Mouse (Mus musculus): Measurements from ENCODE around the gene Krtap5-5. TPM values are rescaled to one million over a fixed set of nuclear protein-coding genes. Genes with fewer than 3 reads are reported as not detected.

Krtap5-5 gene
- not detected for polyA plus RNA-seq (2014; fragmentation: Illumina TruSeq; extraction: RNeasy Lipid Tissue Mini Kit (QIAGEN cat#74804); ENCODE audit: insufficient read depth, low read depth, low replicate concordance)

GRCm38 (mm10) chr7:142229871-142230270 is at the start of gene Krtap5-5:
Gene Krtap5-5 (minus strand): TSS chr7:142229971.

GRCm38 (mm10) chr7:142274263-142274662 is 44.5 kb upstream of the Krtap5-5 start, which contains the start of gene Gm4559:
Gene Gm4559 (minus strand): TSS chr7:142274363.

GRCm38 (mm10) chr7:142258254-142258653 is 28.5 kb upstream of the Krtap5-5 start, which contains the start of gene Gm2431:
Gene Gm2431 (minus strand): TSS chr7:142258354.

GRCm38 (mm10) chr7:142240978-142241377 is 11.2 kb upstream of the Krtap5-5 start, which contains the start of gene Gm40460:
Gene Gm40460 (minus strand): TSS chr7:142241078.

GRCm38 (mm10) chr7:142211559-142211958 is 18.2 kb downstream of the Krtap5-5 start, which contains the start of gene Gm7579:
Gene Gm7579 (plus strand): TSS chr7:142211859.

GRCm38 (mm10) chr7:142201064-142201463 is 28.7 kb downstream of the Krtap5-5 start, which contains the start of gene Krtap5-3:
Gene Krtap5-3 (plus strand): TSS chr7:142201364.

GRCm38 (mm10) chr7:142190289-142190688 is 39.5 kb downstream of the Krtap5-5 start, which contains the start of gene Gm10153:
Gene Gm10153 (minus strand): TSS chr7:142190389.

Other genes with a start within 250 kb of the Krtap5-5 start
- 60.9 TPM for gene Mob2, start 168.9 kb downstream of the Krtap5-5 start, polyA plus RNA-seq (2014; fragmentation: Illumina TruSeq; extraction: RNeasy Lipid Tissue Mini Kit (QIAGEN cat#74804); ENCODE audit: insufficient read depth, low read depth, low replicate concordance)
- 10.8 TPM for gene Dusp8, start 134.1 kb downstream of the Krtap5-5 start, polyA plus RNA-seq (2014; fragmentation: Illumina TruSeq; extraction: RNeasy Lipid Tissue Mini Kit (QIAGEN cat#74804); ENCODE audit: insufficient read depth, low read depth, low replicate concordance)
- gene Gm45618, start 109.2 kb downstream of the Krtap5-5 start, polyA plus RNA-seq (2014; fragmentation: Illumina TruSeq; extraction: RNeasy Lipid Tissue Mini Kit (QIAGEN cat#74804); ENCODE audit: insufficient read depth, low read depth, low replicate concordance), result not detected
- gene Gm39115, start 93.9 kb downstream of the Krtap5-5 start, polyA plus RNA-seq (2014; fragmentation: Illumina TruSeq; extraction: RNeasy Lipid Tissue Mini Kit (QIAGEN cat#74804); ENCODE audit: insufficient read depth, low read depth, low replicate concordance), result not detected
- gene Gm45337, start 85.4 kb downstream of the Krtap5-5 start, polyA plus RNA-seq (2014; fragmentation: Illumina TruSeq; extraction: RNeasy Lipid Tissue Mini Kit (QIAGEN cat#74804); ENCODE audit: insufficient read depth, low read depth, low replicate concordance), result not detected
- gene Gm29735, start 72.9 kb downstream of the Krtap5-5 start, polyA plus RNA-seq (2014; fragmentation: Illumina TruSeq; extraction: RNeasy Lipid Tissue Mini Kit (QIAGEN cat#74804); ENCODE audit: insufficient read depth, low read depth, low replicate concordance), result not detected
- not detected for gene Gm4553, start 64.2 kb downstream of the Krtap5-5 start, polyA plus RNA-seq (2014; fragmentation: Illumina TruSeq; extraction: RNeasy Lipid Tissue Mini Kit (QIAGEN cat#74804); ENCODE audit: insufficient read depth, low read depth, low replicate concordance)
- gene Krtap5-2, start 54.0 kb downstream of the Krtap5-5 start, polyA plus RNA-seq (2014; fragmentation: Illumina TruSeq; extraction: RNeasy Lipid Tissue Mini Kit (QIAGEN cat#74804); ENCODE audit: insufficient read depth, low read depth, low replicate concordance), result not detected
- not detected for gene Gm10153, start 39.6 kb downstream of the Krtap5-5 start, polyA plus RNA-seq (2014; fragmentation: Illumina TruSeq; extraction: RNeasy Lipid Tissue Mini Kit (QIAGEN cat#74804); ENCODE audit: insufficient read depth, low read depth, low replicate concordance)
- gene Krtap5-3, start 28.6 kb downstream of the Krtap5-5 start, polyA plus RNA-seq (2014; fragmentation: Illumina TruSeq; extraction: RNeasy Lipid Tissue Mini Kit (QIAGEN cat#74804); ENCODE audit: insufficient read depth, low read depth, low replicate concordance), result not detected
- not detected for gene Gm7579, start 18.1 kb downstream of the Krtap5-5 start, polyA plus RNA-seq (2014; fragmentation: Illumina TruSeq; extraction: RNeasy Lipid Tissue Mini Kit (QIAGEN cat#74804); ENCODE audit: insufficient read depth, low read depth, low replicate concordance)
- not detected for gene Gm40460, start 11.1 kb upstream of the Krtap5-5 start, polyA plus RNA-seq (2014; fragmentation: Illumina TruSeq; extraction: RNeasy Lipid Tissue Mini Kit (QIAGEN cat#74804); ENCODE audit: insufficient read depth, low read depth, low replicate concordance)
- gene Gm2431, start 28.4 kb upstream of the Krtap5-5 start, polyA plus RNA-seq (2014; fragmentation: Illumina TruSeq; extraction: RNeasy Lipid Tissue Mini Kit (QIAGEN cat#74804); ENCODE audit: insufficient read depth, low read depth, low replicate concordance), result not detected
- gene Gm4559, start 44.4 kb upstream of the Krtap5-5 start, polyA plus RNA-seq (2014; fragmentation: Illumina TruSeq; extraction: RNeasy Lipid Tissue Mini Kit (QIAGEN cat#74804); ENCODE audit: insufficient read depth, low read depth, low replicate concordance), result not detected
- not detected for gene Krtap5-1, start 67.1 kb upstream of the Krtap5-5 start, polyA plus RNA-seq (2014; fragmentation: Illumina TruSeq; extraction: RNeasy Lipid Tissue Mini Kit (QIAGEN cat#74804); ENCODE audit: insufficient read depth, low read depth, low replicate concordance)
- gene Krtap5-4, start 73.6 kb upstream of the Krtap5-5 start, polyA plus RNA-seq (2014; fragmentation: Illumina TruSeq; extraction: RNeasy Lipid Tissue Mini Kit (QIAGEN cat#74804); ENCODE audit: insufficient read depth, low read depth, low replicate concordance), result not detected
- 17.5 TPM for gene Ifitm10, start 143.8 kb upstream of the Krtap5-5 start, polyA plus RNA-seq (2014; fragmentation: Illumina TruSeq; extraction: RNeasy Lipid Tissue Mini Kit (QIAGEN cat#74804); ENCODE audit: insufficient read depth, low read depth, low replicate concordance)
- not detected for gene Gm49369, start 152.7 kb upstream of the Krtap5-5 start, polyA plus RNA-seq (2014; fragmentation: Illumina TruSeq; extraction: RNeasy Lipid Tissue Mini Kit (QIAGEN cat#74804); ENCODE audit: insufficient read depth, low read depth, low replicate concordance)
- 568 TPM for gene Ctsd, start 158.1 kb upstream of the Krtap5-5 start, polyA plus RNA-seq (2014; fragmentation: Illumina TruSeq; extraction: RNeasy Lipid Tissue Mini Kit (QIAGEN cat#74804); ENCODE audit: insufficient read depth, low read depth, low replicate concordance)
- not detected for gene Syt8, start 204.9 kb upstream of the Krtap5-5 start, polyA plus RNA-seq (2014; fragmentation: Illumina TruSeq; extraction: RNeasy Lipid Tissue Mini Kit (QIAGEN cat#74804); ENCODE audit: insufficient read depth, low read depth, low replicate concordance)
- gene Tnni2, start 211.8 kb upstream of the Krtap5-5 start, polyA plus RNA-seq (2014; fragmentation: Illumina TruSeq; extraction: RNeasy Lipid Tissue Mini Kit (QIAGEN cat#74804); ENCODE audit: insufficient read depth, low read depth, low replicate concordance), result 10.7 TPM
- gene Lsp1, start 230.8 kb upstream of the Krtap5-5 start, polyA plus RNA-seq (2014; fragmentation: Illumina TruSeq; extraction: RNeasy Lipid Tissue Mini Kit (QIAGEN cat#74804); ENCODE audit: insufficient read depth, low read depth, low replicate concordance), result 157 TPM

Measured in lung, adult 10 weeks (tissue).